Mouse (Mus musculus): Measurements from ENCODE around the gene Gm20388.
A peak's percentile ranks its signal among the peaks of the same experiment; 100 is the strongest.

Gene Gm20388

GRCm38 (mm10) chr8:120213229-120213628, 302.6 kb downstream of the Gm20388 start:
- DNase-seq: no peak

GRCm38 (mm10) chr8:120213939-120214338, 303.3 kb downstream of the Gm20388 start:
- DNase-seq: no peak

GRCm38 (mm10) chr8:120215416-120216141, 304.9 kb downstream of the Gm20388 start:
- no peak for DNase-seq

- peak; percentile 55 to 80 for DNase-seq
Measured at GRCm38 (mm10) chr8:120216855-120217830, 306.5 kb downstream of the Gm20388 start.

- no peak for DNase-seq
Measured at GRCm38 (mm10) chr8:120222548-120222947, 311.9 kb downstream of the Gm20388 start.

GRCm38 (mm10) chr8:120224521-120225420, 314.1 kb downstream of the Gm20388 start:
- DNase-seq: no peak

GRCm38 (mm10) chr8:120225421-120226151, 314.9 kb downstream of the Gm20388 start:
- no peak for DNase-seq

- DNase-seq: peak; percentile 29 to 83
Measured at GRCm38 (mm10) chr8:120226700-120227577, 316.3 kb downstream of the Gm20388 start.

- no peak for DNase-seq
Measured at GRCm38 (mm10) chr8:120227578-120227876, 316.9 kb downstream of the Gm20388 start.

GRCm38 (mm10) chr8:120227891-120228591, 317.4 kb downstream of the Gm20388 start, which contains the start of gene Gse1:
Gene Gse1 (plus strand): TSS chr8:120228456.
- DNase-seq: peak; percentile 82 to 89

- DNase-seq: peak; percentile 42 to 73
Measured at GRCm38 (mm10) chr8:120228781-120229573, 318.3 kb downstream of the Gm20388 start.

- peak; percentile 58 to 70 for DNase-seq
Measured at GRCm38 (mm10) chr8:120229574-120229916, 318.9 kb downstream of the Gm20388 start.

GRCm38 (mm10) chr8:120230081-120230480, 319.4 kb downstream of the Gm20388 start:
- DNase-seq: no peak

- peak; percentile 54 to 75 for DNase-seq
Measured at GRCm38 (mm10) chr8:120230715-120231614, 320.3 kb downstream of the Gm20388 start.

- peak; percentile 25 to 65 for DNase-seq
Measured at GRCm38 (mm10) chr8:120231870-120232269, 321.2 kb downstream of the Gm20388 start.

GRCm38 (mm10) chr8:120232398-120232797, 321.8 kb downstream of the Gm20388 start:
- DNase-seq: no peak

- DNase-seq: peak; percentile 45 to 79
Measured at GRCm38 (mm10) chr8:120232913-120233312, 322.3 kb downstream of the Gm20388 start.

GRCm38 (mm10) chr8:120234457-120234856, 323.8 kb downstream of the Gm20388 start:
- DNase-seq: peak; percentile 38 to 58
